Mouse (Mus musculus) limb, embryonic 14.5 days (tissue): ENCODE measurements at regions not wholly inside any gene's neighbourhood (a gene's known extent, or its start where the extent isn't known, plus 50 kb on each side); places are given as distances from the start of the nearest gene placed in this dataset.
A peak's percentile ranks its signal among the peaks of the same experiment; 100 is the strongest.

Source experiments
- ATAC-seq: fragments of 200-750 bp; cut with Nextera tagmentation; 2 replicates; pipeline ENCODE4 v1.8.0; 2017; ENCODE audit warnings: low read depth, moderate number of reproducible peaks, moderate TSS enrichment; ENCODE audit not compliant: low FRiP score
- DNase-seq: peaks from one replicate; pipeline ENCODE4 v3.0.0-alpha.2; 2015; ENCODE audit warnings: low spot score
- H3K27ac ChIP-seq: fragments of 300-500 bp; sonication (generic); replicated peaks from 2 replicates; pipeline ENCODE4 v1.5.1; 2014; ENCODE audit warnings: low read depth, mild to moderate bottlenecking, low read length, moderate library complexity, mixed read lengths
- H3K27me3 ChIP-seq: fragments of 300-500 bp; sonication (generic); 2 replicates; pipeline ENCODE4 v1.6.1; 2014; ENCODE audit warnings: low read length, mixed read lengths; ENCODE audit not compliant: control insufficient read depth, insufficient read depth
- H3K36me3 ChIP-seq: fragments of 300-500 bp; sonication (generic); 2 replicates; pipeline ENCODE4 v1.6.1; 2014; ENCODE audit warnings: mild to moderate bottlenecking, low read length, moderate library complexity, mixed read lengths; ENCODE audit not compliant: control insufficient read depth, insufficient read depth
- H3K4me1 ChIP-seq: fragments of 300-500 bp; sonication (generic); 2 replicates; pipeline ENCODE4 v1.6.1; 2014; ENCODE audit warnings: antibody characterized with exemption, low read length, mixed read lengths; ENCODE audit not compliant: control insufficient read depth, insufficient read depth
- H3K4me2 ChIP-seq: fragments of 300-500 bp; sonication (generic); replicated peaks from 2 replicates; pipeline ENCODE4 v1.6.1; 2014; ENCODE audit warnings: low read depth, mild to moderate bottlenecking, low read length, moderate library complexity; ENCODE audit not compliant: severe bottlenecking
- H3K4me3 ChIP-seq: fragments of 300-500 bp; sonication (generic); replicated peaks from 2 replicates; pipeline ENCODE4 v1.5.1; 2014; ENCODE audit warnings: low read length
- H3K9ac ChIP-seq: fragments of 300-500 bp; sonication (generic); 2 replicates; pipeline ENCODE4 v1.6.1; 2014; ENCODE audit warnings: mild to moderate bottlenecking, low read depth, low read length, moderate library complexity; ENCODE audit not compliant: severe bottlenecking
- H3K9me3 ChIP-seq: fragments of 300-500 bp; sonication (generic); 2 replicates; pipeline ENCODE4 v1.6.1; 2016; ENCODE audit warnings: low read length; ENCODE audit not compliant: control insufficient read depth
- POLR2A ChIP-seq: fragments of 200-500 bp; IDR thresholded peaks from 2 replicates; pipeline ENCODE4 v1.8.0; 2012; ENCODE audit warnings: inconsistent platforms, mild to moderate bottlenecking, moderate library complexity, borderline replicate concordance; ENCODE audit not compliant: insufficient read depth, insufficient read length; ENCODE audit errors: extremely low read depth
- WGBS: fragments of 180-500 bp; shearing (Covaris S2); extraction: QIAGEN DNeasy Blood & Tissue Kit; methylation state at CpG from one replicate; pipeline ENCODE4 v1.1.7; 2014; 5-methylcytosine and 5-hydroxymethylcytosine counted together

GRCm38 (mm10) chr16:85704254-85705020 lies 98.5 kb downstream of the Adamts1 start:
- Histone ChIP-seq H3K9me3 (no peaks in the 10 kb centered on the region), H3K4me3 (no peak overlapping the region), H3K4me1 (no peaks in the 10 kb centered on the region), H3K27me3 (no peaks in the 10 kb centered on the region), H3K36me3 (no peaks in the 10 kb centered on the region), H3K9ac (no peak overlapping the region), H3K27ac (no peak overlapping the region), H3K4me2 (no peak overlapping the region)
- 85% methylated on average over 9 of the region's 9 CpGs for WGBS
- TF ChIP-seq POLR2A, result no peak
- no peak for ATAC-seq
- DNase-seq, result no peak

- Histone ChIP-seq H3K27ac (no peak overlapping the region), H3K27me3 (no peaks in the 10 kb centered on the region), H3K4me3 (no peak overlapping the region), H3K9ac (no peak overlapping the region), H3K4me2 (no peak overlapping the region), H3K9me3 (no peaks in the 10 kb centered on the region), H3K36me3 (no peaks in the 10 kb centered on the region), H3K4me1 (no peaks in the 10 kb centered on the region)
- 88% methylated on average over 2 of the region's 2 CpGs for WGBS
- DNase-seq, result no peak
- no peak for TF ChIP-seq POLR2A
- no peak for ATAC-seq
Measured at GRCm38 (mm10) chr16:85702889-85703480, 99.9 kb downstream of the Adamts1 start.

- no peak overlapping the region for H3K27ac ChIP-seq
- DNase-seq (no peak), ATAC-seq (no peak)
- H3K4me3 ChIP-seq, result no peak overlapping the region
- H3K9me3 ChIP-seq, result no peaks in the 10 kb centered on the region
- no peak overlapping the region for H3K4me2 ChIP-seq
- no peak for TF ChIP-seq POLR2A
- H3K9ac ChIP-seq, result no peak overlapping the region
- H3K27me3 ChIP-seq, result no peaks in the 10 kb centered on the region
- WGBS, result 82% methylated on average over 4 of the region's 4 CpGs
- H3K4me1 ChIP-seq, result no peaks in the 10 kb centered on the region
- H3K36me3 ChIP-seq, result no peaks in the 10 kb centered on the region
Measured at GRCm38 (mm10) chr16:85699329-85699728, 103.6 kb downstream of the Adamts1 start.

- no peak overlapping the region for H3K27ac ChIP-seq
- 48% methylated on average over 2 of the region's 2 CpGs for WGBS
- TF ChIP-seq POLR2A, result no peak
Measured at GRCm38 (mm10) chr16:85682721-85683120, 120.2 kb downstream of the Adamts1 start.

GRCm38 (mm10) chr16:85680351-85680750 lies 122.6 kb downstream of the Adamts1 start:
- H3K36me3 ChIP-seq, result no peaks in the 10 kb centered on the region
- no peak overlapping the region for H3K4me2 ChIP-seq
- DNase-seq (no peak), ATAC-seq (peak; percentile 74)
- H3K4me3 ChIP-seq, result no peak overlapping the region
- H3K27ac ChIP-seq, result no peak overlapping the region
- no peaks in the 10 kb centered on the region for H3K27me3 ChIP-seq
- no peaks in the 10 kb centered on the region for H3K9me3 ChIP-seq
- WGBS, result 33% methylated on average over 6 of the region's 6 CpGs
- TF ChIP-seq POLR2A, result no peak
- no peak overlapping the region for H3K9ac ChIP-seq
- no peaks in the 10 kb centered on the region for H3K4me1 ChIP-seq

More at GRCm38 (mm10) chr16:85682721-85683120, 120.2 kb downstream of the Adamts1 start:
- H3K4me3 ChIP-seq, result no peak overlapping the region
- no peaks in the 10 kb centered on the region for H3K27me3 ChIP-seq
- H3K4me2 ChIP-seq, result no peak overlapping the region
- no peaks in the 10 kb centered on the region for H3K36me3 ChIP-seq
- no peaks in the 10 kb centered on the region for H3K4me1 ChIP-seq
- DNase-seq (no peak), ATAC-seq (no peak)
- H3K9ac ChIP-seq, result no peak overlapping the region
- no peaks in the 10 kb centered on the region for H3K9me3 ChIP-seq
